Mouse (Mus musculus) liver, embryonic 14.5 days (tissue): Measurements from ENCODE around the gene Ubl7.

ENCODE experiments used
- CTCF ChIP-seq: IDR thresholded peaks from 2 replicates; pipeline ENCODE4 v1.5.1; 2016; ENCODE audit warnings: antibody characterized with exemption, low read depth, control low read depth
- EP300 ChIP-seq: IDR thresholded peaks from 2 replicates; pipeline ENCODE4 v1.6.1; 2016; ENCODE audit warnings: antibody characterized with exemption, low read depth

DNA sequence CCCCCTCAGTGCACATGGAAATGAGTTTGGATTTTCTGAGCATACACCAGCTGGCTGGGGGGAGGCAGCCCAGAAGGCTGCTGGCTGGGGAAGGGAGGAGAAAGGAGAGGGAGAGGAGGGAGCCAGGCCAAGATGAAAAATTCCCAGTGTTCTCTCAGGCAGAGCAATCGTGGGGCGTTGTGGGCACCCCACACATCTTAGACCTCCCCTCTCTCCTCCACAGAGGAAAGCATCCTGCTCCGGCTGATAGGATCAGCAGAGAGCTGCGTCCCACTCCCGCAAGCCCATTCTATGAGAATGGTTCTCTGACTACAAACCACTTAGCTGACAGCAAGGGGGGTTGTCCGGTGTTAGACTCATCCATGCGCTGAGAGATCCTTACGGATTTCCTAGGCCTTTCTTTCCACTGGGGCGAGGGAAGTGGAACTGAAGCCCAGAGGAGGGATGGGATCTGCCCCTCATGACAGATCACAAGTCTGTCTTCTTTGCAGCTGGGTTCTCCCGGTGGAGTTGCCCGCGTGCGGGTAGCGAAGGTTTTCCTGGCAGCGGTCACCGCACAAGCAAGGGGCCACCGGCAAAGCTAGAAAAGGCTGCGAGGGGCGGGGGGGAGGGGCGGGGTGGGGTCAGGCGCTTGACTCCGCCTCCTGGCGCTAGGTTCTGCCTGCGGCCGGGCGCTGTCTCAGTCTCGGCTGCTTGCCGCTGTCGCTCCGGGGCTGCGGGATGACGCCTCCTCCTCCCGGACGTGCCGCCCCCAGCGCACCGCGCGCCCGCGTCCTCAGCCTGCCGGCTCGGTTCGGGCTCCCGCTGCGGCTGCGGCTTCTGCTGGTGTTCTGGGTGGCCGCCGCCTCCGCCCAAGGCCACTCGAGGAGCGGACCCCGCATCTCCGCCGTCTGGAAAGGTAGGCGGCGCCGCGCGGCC lies 28.9 kb downstream of the Ubl7 start, which contains the start of gene Sema7a:
- TF ChIP-seq CTCF (no peak), EP300 (no peak)
